In the genomic region with DNA sequence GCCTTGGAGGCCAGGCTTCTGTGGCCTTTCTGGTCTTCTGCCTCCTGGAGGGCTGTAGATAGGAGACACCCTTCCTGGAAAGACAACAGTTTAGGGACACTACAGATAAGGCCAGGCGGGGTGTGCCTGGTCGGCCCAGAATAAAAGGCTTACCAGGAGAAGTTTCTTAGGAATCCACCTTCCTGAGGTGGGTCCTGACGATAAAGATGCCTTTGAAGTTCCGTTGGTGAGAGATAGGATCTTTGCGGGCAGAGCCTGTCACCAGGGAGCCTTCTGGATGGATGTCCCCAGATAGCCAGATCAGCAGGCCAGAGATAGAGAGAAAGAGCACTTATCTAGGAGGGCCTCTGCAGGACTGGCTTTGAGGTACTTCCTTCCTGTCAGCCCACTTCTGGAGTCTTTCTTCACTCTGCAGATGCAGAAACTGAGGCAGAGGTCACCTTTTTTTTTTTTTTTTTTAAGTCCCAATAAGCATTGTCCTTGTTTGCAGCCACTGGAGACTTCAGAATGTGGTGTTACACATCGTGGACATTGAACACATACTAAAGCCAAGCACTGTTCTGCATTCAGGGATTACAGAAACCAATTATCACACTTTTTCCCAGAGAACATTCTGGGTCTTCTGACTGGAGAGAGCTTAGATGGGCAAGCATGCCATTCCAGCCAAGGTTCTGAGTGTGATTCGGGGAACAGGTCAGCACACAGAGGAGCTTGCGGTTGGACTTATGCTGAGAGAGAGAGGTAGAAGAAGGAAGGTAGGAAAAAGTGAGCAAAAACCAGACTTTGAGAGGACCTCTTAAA, we compare ENCODE assay signal across 15 mouse cellular contexts.
DNase-seq lines count a peak whose midpoint lies in the region; ATAC-seq lines count a peak whose summit lies in the region.
"Had no signal": no experiment of that assay in that cellular context is flagged by ENCODE, and none has a peak within 500 bp of the region (broad histone marks: within the 10 kb centered on the region; RNA-seq: fewer than 3 reads in every experiment).

No protein-coding gene starts in this region.

- H3K4me3 ChIP-seq in liver, embryonic 13.5 days (replicated peaks): peak overlapping the region; percentile 39
- no peak overlapping the region for H3K4me3 ChIP-seq in stomach, embryonic 16.5 days (replicated peaks; ENCODE audit: low read length)
- no peak overlapping the region for H3K4me3 ChIP-seq in hindbrain, embryonic 13.5 days
- H3K4me3 ChIP-seq: limb, embryonic 10.5 days; lung, embryonic 15.5 days had no signal

- H3K27ac ChIP-seq in liver, embryonic 13.5 days: peak overlapping the region; percentile 95
- no peak overlapping the region for H3K27ac ChIP-seq in stomach, embryonic 16.5 days (ENCODE audit: low read length)
- no peak overlapping the region for H3K27ac ChIP-seq in hindbrain, embryonic 13.5 days
- H3K27ac ChIP-seq: lung, embryonic 15.5 days had no signal

- peak overlapping the region; percentile 73 for H3K9ac ChIP-seq in liver, embryonic 13.5 days
- no peak overlapping the region for H3K9ac ChIP-seq in stomach, embryonic 16.5 days (ENCODE audit: low read length)
- no peak overlapping the region for H3K9ac ChIP-seq in hindbrain, embryonic 13.5 days
- H3K9ac ChIP-seq: lung, embryonic 15.5 days had no signal

- peak; percentile 95 for ATAC-seq in liver, embryonic 13.5 days (ENCODE audit: low read depth)
- ATAC-seq in stomach, embryonic 16.5 days (ENCODE audit: insufficient read depth, low FRiP score): peak; percentile 58; the same call in 1 of the 2 replicates
- no peak for ATAC-seq in hindbrain, embryonic 13.5 days (ENCODE audit: low FRiP score)
- ATAC-seq: CD4-positive, CD25-positive, alpha-beta regulatory T cell, adult 4 months had no signal

- WGBS in liver, embryonic 13.5 days (ENCODE audit: insufficient replicate concordance): 16% methylated on average over 8 of the region's 8 CpGs
- WGBS in stomach, embryonic 16.5 days: 69% methylated on average over 8 of the region's 8 CpGs
- WGBS in hindbrain, embryonic 13.5 days: 92% methylated on average over 8 of the region's 8 CpGs

- H3K27me3 ChIP-seq in liver, embryonic 13.5 days: no peaks in the 10 kb centered on the region
- H3K27me3 ChIP-seq in stomach, embryonic 16.5 days (ENCODE audit: control insufficient read depth, insufficient read depth, low read length): no peaks in the 10 kb centered on the region
- H3K27me3 ChIP-seq in hindbrain, embryonic 13.5 days: no peaks in the 10 kb centered on the region
- H3K27me3 ChIP-seq: lung, embryonic 15.5 days had no signal

- peaks cover 98% of the 10 kb centered on the region for H3K4me1 ChIP-seq in liver, embryonic 13.5 days (replicated peaks)
- no peaks in the 10 kb centered on the region for H3K4me1 ChIP-seq in stomach, embryonic 16.5 days (ENCODE audit: control insufficient read depth, insufficient read depth, low read length)
- no peaks in the 10 kb centered on the region for H3K4me1 ChIP-seq in hindbrain, embryonic 13.5 days (replicated peaks)
- H3K4me1 ChIP-seq: limb, embryonic 10.5 days; lung, embryonic 15.5 days had no signal

- DNase-seq in spleen, adult 12 weeks (ENCODE audit: low spot score): peak; percentile 40
- no peak for DNase-seq in spleen, postnatal 14 days (ENCODE audit: low spot score in 2 of 2)
- DNase-seq in c-Kit-positive CD71-positive TER-119-positive erythroid progenitor cells, embryonic 14.5 days (ENCODE audit: low spot score): peak; percentile 91
- DNase-seq in liver, embryonic 13.5 days: peak; percentile 86
- DNase-seq in gastrocnemius, postnatal 36 days: no peak
- no peak for DNase-seq in adrenal gland, postnatal 10 days
- DNase-seq: heart, postnatal 4 days; kidney, postnatal 36 days; layer of hippocampus, postnatal 36 days; right cerebral cortex, postnatal 14 days had no signal

- peak overlapping the region; percentile 73 for H3K4me2 ChIP-seq in liver, embryonic 13.5 days
- H3K4me2 ChIP-seq in stomach, embryonic 16.5 days (ENCODE audit: low read depth, low read length): no peak overlapping the region
- no peak overlapping the region for H3K4me2 ChIP-seq in hindbrain, embryonic 13.5 days
- H3K4me2 ChIP-seq: lung, embryonic 15.5 days had no signal

- no peaks in the 10 kb centered on the region for H3K9me3 ChIP-seq in liver, embryonic 13.5 days (replicated peaks)
- H3K9me3 ChIP-seq in stomach, embryonic 16.5 days (replicated peaks; ENCODE audit: control insufficient read depth, low read length): no peaks in the 10 kb centered on the region
- no peaks in the 10 kb centered on the region for H3K9me3 ChIP-seq in hindbrain, embryonic 13.5 days
- H3K9me3 ChIP-seq: limb, embryonic 10.5 days; lung, embryonic 15.5 days had no signal

- intact Hi-C loops in gastrocnemius, postnatal 36 days (cut with DNase I): no loop called here

- H3K36me3 ChIP-seq in liver, embryonic 13.5 days: no peaks in the 10 kb centered on the region
- H3K36me3 ChIP-seq in stomach, embryonic 16.5 days (ENCODE audit: control insufficient read depth, insufficient read depth, low read length): no peaks in the 10 kb centered on the region
- no peaks in the 10 kb centered on the region for H3K36me3 ChIP-seq in hindbrain, embryonic 13.5 days
- H3K36me3 ChIP-seq: limb, embryonic 10.5 days; lung, embryonic 15.5 days had no signal

Comparison
In these comparisons a context has a peak if more than half of its experiments do, and no peak if none do; other contexts are left out.
1. DNase-seq: peak in spleen, adult 12 weeks (single experiment), c-Kit-positive CD71-positive TER-119-positive erythroid progenitor cells, embryonic 14.5 days (single experiment) and liver, embryonic 13.5 days (single experiment); none in spleen, postnatal 14 days (0 of 2), gastrocnemius, postnatal 36 days (0 of 2) and adrenal gland, postnatal 10 days (single experiment).